Mouse (Mus musculus): ENCODE results near the gene Yif1a.

Yif1a gene

GRCm38 (mm10) chr19:5118384-5118698 is 30.0 kb downstream of the Yif1a start, which contains the start of gene Klc2:
TSS of gene Klc2 (minus strand) at chr19:5118560.
- no peak for DNase-seq (ENCODE audit: low spot score)

GRCm38 (mm10) chr19:5122492-5122891 is 34.2 kb downstream of the Yif1a start:
- no peak for DNase-seq (ENCODE audit: low spot score)

GRCm38 (mm10) chr19:5123241-5123640 is 34.9 kb downstream of the Yif1a start:
- DNase-seq (ENCODE audit: low spot score) = no peak

- no peak for DNase-seq (ENCODE audit: low spot score)
Observed at GRCm38 (mm10) chr19:5124055-5124614, 35.8 kb downstream of the Yif1a start.

- DNase-seq (ENCODE audit: low spot score) = no peak
Observed at GRCm38 (mm10) chr19:5129770-5130169, 41.4 kb downstream of the Yif1a start.

GRCm38 (mm10) chr19:5131237-5131636 is 42.9 kb downstream of the Yif1a start:
- no peak for DNase-seq (ENCODE audit: low spot score)

GRCm38 (mm10) chr19:5139640-5140039 is 51.3 kb downstream of the Yif1a start:
- peak; percentile 44 for DNase-seq (ENCODE audit: low spot score)
